Mouse (Mus musculus) CH12.LX (cell line): ENCODE data around the gene Slc25a16. TPM values are rescaled to one million over a fixed set of nuclear protein-coding genes. Genes with fewer than 3 reads are reported as not detected.

ENCODE experiments used
- DNase-seq: peaks from one replicate; pipeline ENCODE4 v3.0.0-alpha.2; 2013; ENCODE audit errors: extremely low read depth
- H3K27ac ChIP-seq: 2 replicates; pipeline ENCODE4 v1.5.1; 2012; ENCODE audit warnings: low read depth, mild to moderate bottlenecking, control low read depth, moderate library complexity; ENCODE audit not compliant: insufficient read depth
- H3K27me3 ChIP-seq: replicated peaks from 2 replicates; pipeline ENCODE3; 2012; ENCODE audit warnings: inconsistent platforms
- H3K36me3 ChIP-seq, 2 experiments: replicated peaks in 1 of 2; 2 replicates each; pipeline versions ENCODE3 to v1.6.1; 2012; ENCODE audit warnings: inconsistent platforms in 1 of 2, low read length in 1 of 2, mild to moderate bottlenecking in 1 of 2, mixed read lengths in 1 of 2, moderate library complexity in 1 of 2; ENCODE audit not compliant: control insufficient read depth in 1 of 2, insufficient read depth in 1 of 2
- H3K4me1 ChIP-seq, 2 experiments: 2 replicates each; pipeline ENCODE4 v1.6.1; 2012; ENCODE audit warnings: inconsistent platforms in 1 of 2, moderate library complexity in 1 of 2; ENCODE audit not compliant: insufficient read depth in 2 of 2, control insufficient read depth in 1 of 2
- H3K4me2 ChIP-seq: 2 replicates; pipeline ENCODE4 v1.6.1; 2012; ENCODE audit warnings: low read depth, mild to moderate bottlenecking, control low read depth; ENCODE audit not compliant: poor library complexity, insufficient read depth, severe bottlenecking
- H3K4me3 ChIP-seq, 3 experiments: fragments of 150-350 bp in 1 of 3; sonication (generic) in 1 of 3; replicated peaks in 1 of 3; 2 replicates each; pipeline versions ENCODE3 to v1.5.1; 2011 to 2012; ENCODE audit warnings: low read depth in 2 of 3, low read length in 2 of 3, mild to moderate bottlenecking in 2 of 3, moderate library complexity in 2 of 3, control low read depth in 1 of 3, improper control_type of control experiment in 1 of 3, inconsistent platforms in 1 of 3, mixed read lengths in 1 of 3; ENCODE audit not compliant: poor library complexity in 1 of 3
- H3K79me2 ChIP-seq: replicated peaks from 2 replicates; pipeline ENCODE4 v1.6.1; 2012; ENCODE audit warnings: mild to moderate bottlenecking, moderate library complexity; ENCODE audit not compliant: control insufficient read depth, poor library complexity, insufficient read depth, severe bottlenecking; ENCODE audit errors: extremely low read depth
- H3K9ac ChIP-seq: 2 replicates; pipeline ENCODE4 v1.6.1; 2012; ENCODE audit warnings: low read depth, mild to moderate bottlenecking, control low read depth, moderate library complexity; ENCODE audit not compliant: insufficient read depth
- H3K9me3 ChIP-seq: replicated peaks from 2 replicates; pipeline ENCODE3; 2012; ENCODE audit warnings: low read length, inconsistent platforms, mixed read lengths
- BHLHE40 ChIP-seq: IDR thresholded peaks from 2 replicates; pipeline ENCODE4 v1.6.1; 2011; ENCODE audit warnings: mild to moderate bottlenecking, low read depth, low read length, improper control_type of control experiment
- CHD1 ChIP-seq: IDR thresholded peaks from 2 replicates; pipeline ENCODE4 v1.6.1; 2012; ENCODE audit warnings: low read depth, low read length, improper control_type of control experiment, inconsistent platforms
- CHD2 ChIP-seq: IDR thresholded peaks from 2 replicates; pipeline ENCODE4 v1.6.1; 2011; ENCODE audit warnings: low read length, improper control_type of control experiment
- CTCF ChIP-seq, 2 experiments: IDR thresholded peaks in 1 of 2; conservative IDR thresholded peaks in 1 of 2; 2 replicates each; pipeline ENCODE4 v1.5.1; 2011 to 2012; ENCODE audit warnings: low read depth in 2 of 2, low read length in 2 of 2, improper control_type of control experiment in 1 of 2, inconsistent platforms in 1 of 2, mild to moderate bottlenecking in 1 of 2, moderate library complexity in 1 of 2
- E2F4 ChIP-seq: IDR thresholded peaks from 2 replicates; pipeline ENCODE4 v1.6.1; 2011; ENCODE audit warnings: low read depth, low read length, improper control_type of control experiment; ENCODE audit not compliant: insufficient replicate concordance
- ELF1 ChIP-seq: IDR thresholded peaks from 2 replicates; pipeline ENCODE4 v1.6.1; 2014; ENCODE audit warnings: low read depth, mild to moderate bottlenecking, inconsistent platforms, low read length, improper control_type of control experiment
- EP300 ChIP-seq: IDR thresholded peaks from 2 replicates; pipeline ENCODE4 v1.6.1; 2011; ENCODE audit warnings: low read length, improper control_type of control experiment
- ETS1 ChIP-seq: conservative IDR thresholded peaks from 2 replicates; pipeline ENCODE4 v1.6.1; 2012; ENCODE audit warnings: low read depth, mild to moderate bottlenecking, inconsistent platforms, low read length, improper control_type of control experiment, moderate library complexity
- GABPA ChIP-seq: IDR thresholded peaks from 2 replicates; pipeline ENCODE4 v1.6.1; 2012; ENCODE audit warnings: low read depth, low read length, improper control_type of control experiment, inconsistent platforms; ENCODE audit not compliant: insufficient replicate concordance
- HCFC1 ChIP-seq: IDR thresholded peaks from 2 replicates; pipeline ENCODE4 v1.6.1; 2012; ENCODE audit warnings: low read depth, mild to moderate bottlenecking, inconsistent platforms, low read length, improper control_type of control experiment
- IRF4 ChIP-seq: IDR thresholded peaks from 2 replicates; pipeline ENCODE4 v1.6.1; 2014; ENCODE audit warnings: low read depth, mild to moderate bottlenecking, inconsistent platforms, low read length, improper control_type of control experiment
- JUN ChIP-seq: IDR thresholded peaks from 2 replicates; pipeline ENCODE4 v1.6.1; 2011; ENCODE audit warnings: low read depth, mild to moderate bottlenecking, low read length, improper control_type of control experiment, moderate library complexity; ENCODE audit not compliant: insufficient read depth
- JUND ChIP-seq: conservative IDR thresholded peaks from 2 replicates; pipeline ENCODE4 v1.6.1; 2011; ENCODE audit warnings: low read depth, low read length, improper control_type of control experiment
- KAT2A ChIP-seq: IDR thresholded peaks from 2 replicates; pipeline ENCODE4 v1.6.1; 2012; ENCODE audit warnings: low read length, improper control_type of control experiment, inconsistent platforms; ENCODE audit not compliant: insufficient replicate concordance
- MAFK ChIP-seq: IDR thresholded peaks from 2 replicates; pipeline ENCODE4 v1.6.1; 2011; ENCODE audit warnings: low read length, improper control_type of control experiment; ENCODE audit not compliant: insufficient replicate concordance
- MAX ChIP-seq: IDR thresholded peaks from 2 replicates; pipeline ENCODE4 v1.6.1; 2011; ENCODE audit warnings: low read length, improper control_type of control experiment
- MAZ ChIP-seq: IDR thresholded peaks from 2 replicates; pipeline ENCODE4 v1.6.1; 2012; ENCODE audit warnings: low read depth, mild to moderate bottlenecking, inconsistent platforms, low read length, improper control_type of control experiment, moderate library complexity
- MEF2A ChIP-seq: IDR thresholded peaks from 2 replicates; pipeline ENCODE4 v1.6.1; 2014; ENCODE audit warnings: low read depth, mild to moderate bottlenecking, inconsistent platforms, low read length, improper control_type of control experiment, borderline replicate concordance
- MXI1 ChIP-seq: IDR thresholded peaks from 2 replicates; pipeline ENCODE4 v1.6.1; 2011; ENCODE audit warnings: mild to moderate bottlenecking, low read depth, low read length, improper control_type of control experiment
- MYC ChIP-seq: IDR thresholded peaks from 2 replicates; pipeline ENCODE4 v1.6.1; 2011; ENCODE audit warnings: low read depth, mild to moderate bottlenecking, improper control_type of control experiment, low read length
- NELFE ChIP-seq: IDR thresholded peaks from 2 replicates; pipeline ENCODE4 v1.6.1; 2011; ENCODE audit warnings: low read depth, low read length, improper control_type of control experiment
- NRF1 ChIP-seq: IDR thresholded peaks from 2 replicates; pipeline ENCODE4 v1.6.1; 2014; ENCODE audit warnings: low read depth, mild to moderate bottlenecking, inconsistent platforms, low read length, improper control_type of control experiment, moderate library complexity
- PAX5 ChIP-seq: IDR thresholded peaks from 2 replicates; pipeline ENCODE4 v1.6.1; 2012; ENCODE audit warnings: low read length, inconsistent platforms, mixed read lengths
- POLR2A ChIP-seq: IDR thresholded peaks from 2 replicates; pipeline ENCODE4 v1.6.1; 2011; ENCODE audit warnings: low read depth, mild to moderate bottlenecking, improper control_type of control experiment, low read length
- POLR2AphosphoS2 ChIP-seq: IDR thresholded peaks from 2 replicates; pipeline ENCODE4 v1.6.1; 2011; ENCODE audit warnings: low read depth, low read length, improper control_type of control experiment
- RAD21 ChIP-seq: IDR thresholded peaks from 2 replicates; pipeline ENCODE4 v1.6.1; 2011; ENCODE audit warnings: low read depth, mild to moderate bottlenecking, low read length, improper control_type of control experiment, moderate library complexity
- RCOR1 ChIP-seq: conservative IDR thresholded peaks from 2 replicates; pipeline ENCODE4 v1.6.1; 2012; ENCODE audit warnings: low read depth, mild to moderate bottlenecking, inconsistent platforms, low read length, improper control_type of control experiment
- SIN3A ChIP-seq: IDR thresholded peaks from 2 replicates; pipeline ENCODE4 v1.6.1; 2012; ENCODE audit warnings: low read length, improper control_type of control experiment, inconsistent platforms
- SMC3 ChIP-seq: IDR thresholded peaks from 2 replicates; pipeline ENCODE4 v1.6.1; 2011; ENCODE audit warnings: low read depth, low read length, improper control_type of control experiment
- TBP ChIP-seq: conservative IDR thresholded peaks from 2 replicates; pipeline ENCODE4 v1.6.1; 2011; ENCODE audit warnings: low read depth, low read length, improper control_type of control experiment
- TCF12 ChIP-seq: IDR thresholded peaks from 2 replicates; pipeline ENCODE4 v1.6.1; 2014; ENCODE audit warnings: low read depth, mild to moderate bottlenecking, inconsistent platforms, low read length, improper control_type of control experiment
- UBTF ChIP-seq: IDR thresholded peaks from 2 replicates; pipeline ENCODE4 v1.6.1; 2012; ENCODE audit warnings: low read depth, mild to moderate bottlenecking, inconsistent platforms, low read length, improper control_type of control experiment, moderate library complexity
- USF1 ChIP-seq: IDR thresholded peaks from 2 replicates; pipeline ENCODE4 v1.6.1; 2014; ENCODE audit warnings: low read depth, mild to moderate bottlenecking, inconsistent platforms, low read length, improper control_type of control experiment
- USF2 ChIP-seq: conservative IDR thresholded peaks from 2 replicates; pipeline ENCODE4 v1.6.1; 2011; ENCODE audit warnings: low read depth, low read length, improper control_type of control experiment
- ZC3H11A ChIP-seq: IDR thresholded peaks from 2 replicates; pipeline ENCODE4 v1.6.1; 2012; ENCODE audit warnings: low read depth, mild to moderate bottlenecking, inconsistent platforms, low read length, improper control_type of control experiment
- ZKSCAN1 ChIP-seq: IDR thresholded peaks from 2 replicates; pipeline ENCODE4 v1.6.1; 2012; ENCODE audit warnings: low read depth, inconsistent platforms, low read length, improper control_type of control experiment, borderline replicate concordance
- ZMIZ1 ChIP-seq: IDR thresholded peaks from 2 replicates; pipeline ENCODE4 v1.6.1; 2012; ENCODE audit warnings: low read depth, mild to moderate bottlenecking, inconsistent platforms, low read length, improper control_type of control experiment
- ZNF384 ChIP-seq: IDR thresholded peaks from 2 replicates; pipeline ENCODE4 v1.6.1; 2012; ENCODE audit warnings: low read depth, low read length, improper control_type of control experiment, inconsistent platforms
- dilution Hi-C: fragments of 300-500 bp; cut with MboI; formaldehyde crosslinking; loops from 2 replicates; pipeline ENCODE4 v1.14.3; 2020; ENCODE audit warnings: low sequenced_read_pairs; ENCODE audit not compliant: extremely low pct_unique_long_range_greater_than_20kb, extremely low pct_ligation_motif_present
- in situ Hi-C: fragments of 300-500 bp; cut with MboI; formaldehyde crosslinking; loops from 3 replicates; pipeline ENCODE4 v1.14.3; 2019; ENCODE audit warnings: low sequenced_read_pairs, low pct_ligation_motif_present, low pct_unique_long_range_greater_than_20kb, mixed read lengths
- polyA plus RNA-seq: library from polyadenylated mRNA; unstranded; fragments of >175 nt; gene quantifications from 2 replicates; pipeline ENCODE4 v1.2.1, GENCODE M21; 2012; ENCODE audit warnings: low read depth; ENCODE audit not compliant: insufficient read length
- total RNA-seq, 2 experiments: library from RNA; depleted of rRNA; stranded (reverse); fragments of 300-350 nt in 1 of 2; fragments of >200 nt in 1 of 2; gene quantifications; 2 replicates each; pipeline ENCODE4 v1.2.3; 2012 to 2014

Gene Slc25a16
- total RNA-seq (2012; rRNA removed), result 9.8 and 12.0 TPM in 2 replicates
- 27.0 TPM in 2 replicates for total RNA-seq (2014; rRNA removed)
- polyA plus RNA-seq, result 12.1 and 16.8 TPM in 2 replicates

GRCm38 (mm10) chr10:62919925-62920765, at the start of gene Slc25a16:
Slc25a16 (plus strand) TSS chr10:62920633.
- Histone ChIP-seq H3K27me3 (no peaks in the 10 kb centered on the region), H3K79me2 (no peaks in the 10 kb centered on the region; the same call in 1 of the 2 replicates), H3K27ac (peak within 1 kb of the TSS; percentile 5; the same call in 1 of the 2 replicates), H3K4me3 (peak within 1 kb of the TSS; percentile 91 to 99 (median 95)), H3K4me1 (peaks cover 0 to 18% of the 10 kb centered on the region in 2 experiments; a peak in 2 of 4 replicates), H3K36me3 (peaks cover 0 to 5% of the 10 kb centered on the region in 2 experiments), H3K9me3 (no peaks in the 10 kb centered on the region), H3K4me2 (peak within 1 kb of the TSS; percentile 74), H3K9ac (peak within 1 kb of the TSS; percentile 83)
- dilution Hi-C loops (no loop called here), in situ Hi-C loops (no loop called here)
- TF ChIP-seq NRF1 (peak; percentile 66), MYC (no peak), MAFK (0 out of 2 replicates have a peak, but pooled peaks have one; percentile 16), CHD1 (no peak), KAT2A (peak; percentile 59; the same call in 1 of the 2 replicates), JUN (no peak), HCFC1 (peak; percentile 87), RCOR1 (no peak), ZKSCAN1 (no peak), E2F4 (no peak), USF1 (no peak), RAD21 (no peak), JUND (no peak), ELF1 (peak; percentile 98), POLR2A (peak; percentile 78), POLR2AphosphoS2 (no peak), USF2 (no peak), GABPA (no peak), ZNF384 (no peak), PAX5 (no peak), SMC3 (no peak), CTCF (conservative IDR thresholded peaks at IDR 0.05 in 1 of 2, IDR thresholded peaks at IDR 0.05 in 1 of 2; ENCODE audit: low read depth in 2 of 2, low read length in 2 of 2) (no peak), TBP (peak; percentile 70), MEF2A (peak; percentile 74), MXI1 (peak; percentile 87), ZC3H11A (no peak), ETS1 (peak; percentile 17; the same call in 1 of the 2 replicates), TCF12 (peak; percentile 80), IRF4 (peak; percentile 52; the same call in 1 of the 2 replicates), MAX (peak; percentile 69; the same call in 1 of the 2 replicates), UBTF (no peak), ZMIZ1 (peak; percentile 56; the same call in 1 of the 2 replicates), NELFE (peak; percentile 66), BHLHE40 (peak; percentile 7; the same call in 1 of the 2 replicates), CHD2 (no peak), SIN3A (peak; percentile 95), MAZ (peak; percentile 60; the same call in 1 of the 2 replicates), EP300 (no peak)
- peak; percentile 85 for DNase-seq
